Mouse (Mus musculus): ENCODE results near the gene Catip. TPM values are rescaled to one million over a fixed set of nuclear protein-coding genes. Genes with fewer than 3 reads are reported as not detected.
A peak's percentile ranks its signal among the peaks of the same experiment; 100 is the strongest.

Gene Catip
- polyA plus RNA-seq, 1 experiment from 2014 or later: 0.39 TPM

DNA sequence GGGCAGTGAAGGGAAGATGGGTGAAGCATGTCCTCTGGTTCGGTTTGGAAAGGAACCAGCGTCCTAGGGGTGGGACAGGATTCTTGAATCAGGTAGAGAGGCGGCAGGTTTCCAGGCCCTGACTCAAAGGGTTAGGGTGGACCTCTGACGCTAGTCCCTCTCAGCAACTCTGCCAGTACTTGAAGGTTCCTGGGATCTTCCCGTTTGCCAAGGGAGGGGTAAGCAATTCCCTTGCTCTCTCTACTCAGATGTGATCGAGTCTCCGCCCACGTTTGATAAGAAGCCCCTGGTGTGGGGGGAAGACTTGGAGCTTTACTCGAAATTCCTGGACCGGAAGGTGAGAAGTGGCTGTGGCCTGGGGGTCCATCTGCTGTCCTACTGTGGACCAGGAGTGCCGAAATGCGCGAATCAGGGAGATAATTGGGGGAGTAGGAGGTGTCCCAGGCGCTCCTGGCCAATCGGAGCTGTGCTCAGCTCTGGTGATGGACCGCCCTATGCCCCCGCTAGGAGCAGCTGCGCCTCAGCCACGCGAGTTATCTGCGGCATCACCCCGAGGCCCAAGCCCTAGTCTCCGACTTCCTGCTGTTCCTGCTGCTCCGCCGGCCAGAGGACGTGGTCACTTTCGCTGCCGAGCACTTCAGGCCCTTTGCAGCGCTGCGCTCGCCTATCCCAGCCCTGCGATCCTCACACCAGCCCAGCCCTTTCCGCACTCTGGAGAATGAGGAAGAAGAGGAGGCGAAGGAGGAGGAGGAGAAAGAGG, 6.2 kb downstream of the Catip start:
- peaks cover 10% of the 10 kb centered on the region for H3K4me1 ChIP-seq (replicated peaks)
- H3K4me2 ChIP-seq: peak overlapping the region; percentile 69
- no peaks in the 10 kb centered on the region for H3K27me3 ChIP-seq
- peak; percentile 54 for ATAC-seq (replicated peaks; ENCODE audit: insufficient number of reproducible peaks, insufficient read depth, low FRiP score, low read depth)
- 7% methylated on average over 34 of the region's 34 CpGs for WGBS
- H3K36me3 ChIP-seq: no peaks in the 10 kb centered on the region
- H3K9me3 ChIP-seq (replicated peaks): no peaks in the 10 kb centered on the region
- no peak overlapping the region for H3K27ac ChIP-seq
- H3K9ac ChIP-seq: peak overlapping the region; percentile 35
- peak overlapping the region; percentile 42 for H3K4me3 ChIP-seq

DNA sequence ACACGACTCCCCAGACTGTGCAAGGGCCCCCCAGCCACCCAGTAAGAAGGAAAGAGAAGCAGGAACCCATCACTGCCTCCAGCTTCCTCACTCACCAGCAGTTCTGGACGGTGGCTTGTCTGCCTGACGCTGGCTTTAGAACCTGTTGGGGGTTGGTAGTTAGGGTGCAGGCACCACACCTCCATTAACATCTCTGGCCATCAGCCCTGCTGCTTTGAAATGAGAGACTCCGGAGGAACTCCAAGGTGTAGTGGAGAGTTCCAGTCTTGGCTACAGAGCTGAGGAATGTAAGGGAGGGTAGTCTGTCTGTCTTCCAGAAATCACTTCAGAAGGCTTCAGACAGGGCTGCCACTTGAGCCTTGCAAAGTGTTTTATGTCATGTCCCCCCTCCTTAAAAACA, 8.1 kb downstream of the Catip start:
- H3K27ac ChIP-seq: no peak overlapping the region
- H3K4me1 ChIP-seq (replicated peaks): peaks cover 13% of the 10 kb centered on the region
- WGBS: 45% methylated on average over 4 of the region's 4 CpGs
- H3K4me3 ChIP-seq: no peak overlapping the region
- no peaks in the 10 kb centered on the region for H3K27me3 ChIP-seq
- H3K9me3 ChIP-seq (replicated peaks): no peaks in the 10 kb centered on the region
- no peaks in the 10 kb centered on the region for H3K36me3 ChIP-seq
- no peak overlapping the region; the same call in 1 of the 2 replicates for H3K9ac ChIP-seq
- H3K4me2 ChIP-seq: no peak overlapping the region
- no peak for ATAC-seq (replicated peaks; ENCODE audit: insufficient number of reproducible peaks, insufficient read depth, low FRiP score, low read depth)

DNA sequence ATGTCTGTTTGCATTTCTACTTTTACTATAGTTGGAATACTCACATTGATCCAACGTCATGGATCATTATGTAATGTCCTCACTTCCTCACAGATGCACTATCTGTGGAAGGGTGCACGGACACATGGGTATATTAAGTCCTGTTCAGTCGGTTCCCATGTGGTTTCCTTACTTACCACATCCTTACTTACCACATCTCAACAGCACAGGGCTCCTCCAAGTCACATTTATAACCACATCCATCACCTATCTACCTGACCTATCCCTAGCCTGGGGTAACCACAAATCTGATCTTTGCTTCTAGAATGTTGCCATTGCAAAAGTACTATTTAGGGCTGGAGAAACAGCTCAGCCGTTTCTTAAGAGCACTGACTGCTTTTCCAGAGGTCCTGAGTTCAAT, 11.5 kb downstream of the Catip start:
- 66% methylated on average over 4 of the region's 4 CpGs for WGBS
- Histone ChIP-seq H3K4me2 (no peak overlapping the region), H3K27ac (no peak overlapping the region), H3K27me3 (no peaks in the 10 kb centered on the region), H3K4me3 (no peak overlapping the region), H3K9ac (no peak overlapping the region), H3K36me3 (no peaks in the 10 kb centered on the region), H3K9me3 (replicated peaks) (no peaks in the 10 kb centered on the region), H3K4me1 (replicated peaks) (peaks cover 13% of the 10 kb centered on the region; the same call in 1 of the 2 replicates)
- ATAC-seq (replicated peaks; ENCODE audit: insufficient number of reproducible peaks, insufficient read depth, low FRiP score, low read depth): no peak

DNA sequence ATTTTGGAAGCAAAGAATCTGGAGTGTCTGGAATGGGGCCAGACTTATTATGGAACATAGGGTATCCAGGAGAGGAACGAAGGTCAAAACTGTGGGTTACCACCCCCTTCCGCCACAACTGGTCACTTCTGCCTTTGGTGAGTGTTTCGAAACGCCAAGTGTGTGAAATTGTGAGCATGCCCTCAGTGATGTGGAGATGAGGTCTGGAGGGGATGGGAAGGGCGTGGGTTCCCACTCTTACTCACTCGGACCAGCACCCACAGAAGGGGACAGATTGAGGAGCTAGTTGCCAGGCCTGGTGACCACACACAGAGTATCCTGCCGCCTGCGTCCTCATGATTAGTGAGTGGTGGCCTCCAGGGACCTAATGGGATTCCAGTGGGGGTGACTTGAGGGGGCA, 13.1 kb downstream of the Catip start, which contains the start of gene Slc11a1:
Gene Slc11a1 (plus strand): TSS at position 216 of the 400 bp plus-strand sequence.
- Histone ChIP-seq H3K4me3 (no peak within 1 kb of the TSS), H3K27ac (peak within 1 kb of the TSS; percentile 2; the same call in 1 of the 2 replicates), H3K27me3 (no peaks in the 10 kb centered on the region), H3K36me3 (no peaks in the 10 kb centered on the region), H3K9ac (no peak within 1 kb of the TSS), H3K4me1 (replicated peaks) (0 out of 2 replicates have a peak, but pooled peaks cover 11% of the 10 kb centered on the region), H3K9me3 (replicated peaks) (no peaks in the 10 kb centered on the region), H3K4me2 (no peak within 1 kb of the TSS)
- ATAC-seq (replicated peaks; ENCODE audit: insufficient number of reproducible peaks, insufficient read depth, low FRiP score, low read depth): no peak
- 68% methylated on average over 8 of the region's 8 CpGs for WGBS

DNA sequence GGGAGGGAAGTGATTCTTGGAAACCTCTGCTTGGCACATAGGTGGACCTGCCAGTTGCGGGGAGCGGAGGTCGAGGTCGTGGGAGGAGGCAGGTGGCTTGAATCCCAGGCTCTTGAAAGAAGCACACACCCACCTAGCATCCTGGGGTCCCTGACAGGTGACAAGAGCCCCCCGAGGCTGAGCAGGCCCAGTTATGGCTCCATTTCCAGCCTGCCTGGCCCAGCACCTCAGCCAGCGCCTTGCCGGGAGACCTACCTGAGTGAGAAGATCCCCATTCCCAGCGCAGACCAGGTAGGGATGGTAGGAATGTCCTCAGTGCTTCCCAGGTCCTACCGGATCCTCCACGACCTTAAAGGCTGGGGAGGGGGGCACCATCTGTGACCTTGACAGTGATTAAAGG, 13.7 kb downstream of the Catip start:
- Histone ChIP-seq H3K27me3 (no peaks in the 10 kb centered on the region), H3K36me3 (no peaks in the 10 kb centered on the region), H3K4me3 (no peak overlapping the region), H3K4me2 (no peak overlapping the region), H3K9me3 (replicated peaks) (no peaks in the 10 kb centered on the region), H3K9ac (no peak overlapping the region), H3K4me1 (replicated peaks) (0 out of 2 replicates have a peak, but pooled peaks cover 11% of the 10 kb centered on the region), H3K27ac (no peak overlapping the region)
- 78% methylated on average over 10 of the region's 10 CpGs for WGBS
- no peak for ATAC-seq (replicated peaks; ENCODE audit: insufficient number of reproducible peaks, insufficient read depth, low FRiP score, low read depth)

DNA sequence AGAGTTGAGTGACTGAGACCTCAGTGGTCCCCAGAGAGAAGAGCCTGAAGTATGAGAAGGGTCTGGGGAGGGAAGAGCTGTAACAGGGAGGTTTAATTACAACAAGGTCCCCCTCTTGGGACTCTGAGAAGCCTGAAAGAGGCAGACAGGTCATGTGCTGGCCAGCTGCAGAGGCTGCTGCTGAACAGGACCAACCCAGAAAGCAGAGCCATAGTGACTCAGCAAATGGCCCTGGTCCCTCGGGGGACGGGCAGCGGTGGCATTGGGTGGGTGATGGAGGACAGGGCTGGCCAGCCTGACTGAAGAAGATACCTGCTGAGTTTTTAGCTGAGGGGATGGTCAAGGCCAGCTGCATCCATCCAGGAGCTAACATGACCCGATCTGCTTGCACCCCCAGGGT, 14.5 kb downstream of the Catip start:
- 0 out of 2 replicates have a peak, but pooled peaks cover 11% of the 10 kb centered on the region for H3K4me1 ChIP-seq (replicated peaks)
- H3K4me2 ChIP-seq: no peak overlapping the region
- WGBS: 83% methylated on average over 4 of the region's 4 CpGs
- H3K4me3 ChIP-seq: no peak overlapping the region
- no peaks in the 10 kb centered on the region for H3K27me3 ChIP-seq
- no peak for ATAC-seq (replicated peaks; ENCODE audit: insufficient number of reproducible peaks, insufficient read depth, low FRiP score, low read depth)
- H3K9me3 ChIP-seq (replicated peaks): no peaks in the 10 kb centered on the region
- H3K9ac ChIP-seq: no peak overlapping the region
- no peak overlapping the region for H3K27ac ChIP-seq
- H3K36me3 ChIP-seq: no peaks in the 10 kb centered on the region

DNA sequence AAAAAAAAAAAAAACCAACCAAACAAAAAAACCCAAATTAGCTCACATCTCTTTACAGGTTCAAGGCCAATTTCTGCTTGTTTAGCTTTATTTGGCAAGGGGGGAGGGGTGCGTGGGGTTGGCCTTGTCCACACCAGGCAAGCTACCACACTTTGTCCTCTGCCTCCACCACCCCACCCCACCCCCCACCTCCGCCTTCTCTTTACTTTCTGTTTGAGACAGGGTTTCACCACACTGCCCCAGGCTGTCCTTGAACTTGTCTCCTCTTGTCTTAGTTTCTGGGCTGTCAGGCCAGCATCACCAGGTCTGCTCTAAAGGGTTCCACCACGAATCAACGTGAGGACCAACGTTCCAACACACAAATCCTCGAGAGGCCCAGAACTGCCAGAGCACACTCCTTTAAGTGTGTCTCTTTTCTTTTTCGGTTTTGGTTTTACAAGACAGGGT, 17.2 kb downstream of the Catip start:
- no peaks in the 10 kb centered on the region for H3K36me3 ChIP-seq
- no peak overlapping the region for H3K4me2 ChIP-seq
- H3K27me3 ChIP-seq: no peaks in the 10 kb centered on the region
- ATAC-seq (replicated peaks; ENCODE audit: insufficient number of reproducible peaks, insufficient read depth, low FRiP score, low read depth): no peak
- H3K27ac ChIP-seq: no peak overlapping the region
- H3K9ac ChIP-seq: no peak overlapping the region
- H3K4me1 ChIP-seq (replicated peaks): 0 out of 2 replicates have a peak, but pooled peaks cover 11% of the 10 kb centered on the region
- WGBS: 83% methylated on average over 7 of the region's 7 CpGs
- H3K4me3 ChIP-seq: no peak overlapping the region
- H3K9me3 ChIP-seq (replicated peaks): no peaks in the 10 kb centered on the region

DNA sequence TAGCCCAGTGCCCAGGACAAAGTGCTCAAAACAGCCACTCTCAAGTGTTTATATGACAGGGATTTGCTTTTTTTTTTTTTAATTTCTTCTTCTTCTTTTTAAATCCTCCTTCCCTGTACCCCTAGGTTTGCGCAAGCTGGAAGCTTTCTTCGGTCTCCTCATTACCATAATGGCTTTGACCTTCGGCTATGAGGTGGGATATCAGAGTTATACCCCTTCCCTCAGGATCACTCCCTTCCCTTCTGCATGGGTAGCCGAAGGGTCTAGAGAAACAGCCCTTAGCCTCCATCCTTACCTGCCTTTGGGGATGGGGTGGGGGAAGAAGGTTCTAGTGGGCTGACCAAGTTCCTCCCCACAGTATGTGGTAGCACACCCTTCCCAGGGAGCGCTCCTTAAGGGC, 18.6 kb downstream of the Catip start:
- no peak for ATAC-seq (replicated peaks; ENCODE audit: insufficient number of reproducible peaks, insufficient read depth, low FRiP score, low read depth)
- H3K9me3 ChIP-seq (replicated peaks): no peaks in the 10 kb centered on the region
- H3K4me3 ChIP-seq: no peak overlapping the region
- no peaks in the 10 kb centered on the region for H3K27me3 ChIP-seq
- H3K4me1 ChIP-seq (replicated peaks): 0 out of 2 replicates have a peak, but pooled peaks cover 5% of the 10 kb centered on the region
- H3K27ac ChIP-seq: no peak overlapping the region
- WGBS: 84% methylated on average over 5 of the region's 5 CpGs
- H3K36me3 ChIP-seq: no peaks in the 10 kb centered on the region
- no peak overlapping the region for H3K9ac ChIP-seq
- H3K4me2 ChIP-seq: no peak overlapping the region

DNA sequence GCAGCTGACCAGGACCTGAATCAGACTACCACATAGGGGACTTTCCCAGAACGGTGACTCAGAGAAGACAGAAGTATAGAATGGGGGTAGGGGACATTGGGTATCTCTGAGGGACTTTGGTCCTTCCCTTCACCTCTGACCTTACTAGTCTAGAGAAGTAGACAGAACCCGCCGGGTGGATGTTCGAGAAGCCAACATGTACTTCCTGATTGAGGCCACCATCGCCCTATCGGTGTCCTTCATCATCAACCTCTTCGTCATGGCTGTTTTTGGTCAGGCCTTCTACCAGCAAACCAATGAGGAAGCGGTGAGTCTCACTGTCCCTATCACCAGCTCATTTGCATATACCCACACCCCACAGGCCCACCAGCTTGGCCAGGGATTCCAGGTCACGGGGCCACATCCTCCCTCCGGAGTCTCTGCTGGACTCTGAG, 19.7 kb downstream of the Catip start:
- peaks cover 4% of the 10 kb centered on the region; the same call in 1 of the 2 replicates for H3K4me1 ChIP-seq (replicated peaks)
- no peak overlapping the region for H3K9ac ChIP-seq
- no peak overlapping the region for H3K4me3 ChIP-seq
- H3K9me3 ChIP-seq (replicated peaks): no peaks in the 10 kb centered on the region
- H3K4me2 ChIP-seq: no peak overlapping the region
- no peaks in the 10 kb centered on the region for H3K27me3 ChIP-seq
- no peak overlapping the region for H3K27ac ChIP-seq
- ATAC-seq (replicated peaks; ENCODE audit: insufficient number of reproducible peaks, insufficient read depth, low FRiP score, low read depth): no peak
- 87% methylated on average over 10 of the region's 10 CpGs for WGBS
- H3K36me3 ChIP-seq: no peaks in the 10 kb centered on the region

DNA sequence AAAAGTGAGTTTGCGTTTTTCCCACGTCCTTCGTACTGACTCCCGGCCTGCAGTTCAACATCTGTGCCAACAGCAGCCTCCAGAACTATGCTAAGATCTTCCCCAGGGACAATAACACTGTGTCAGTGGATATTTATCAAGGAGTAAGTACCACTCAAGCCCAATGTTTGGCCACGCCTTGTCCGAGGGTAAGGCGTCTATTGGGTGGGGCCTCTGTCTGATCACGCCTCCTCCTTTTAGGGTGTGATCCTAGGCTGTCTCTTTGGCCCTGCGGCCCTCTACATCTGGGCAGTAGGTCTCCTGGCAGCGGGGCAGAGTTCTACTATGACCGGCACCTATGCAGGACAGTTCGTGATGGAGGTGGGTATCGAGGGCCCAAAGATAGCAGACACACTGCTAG, 21.5 kb downstream of the Catip start:
- Histone ChIP-seq H3K27ac (no peak overlapping the region), H3K4me2 (no peak overlapping the region)
- no peak for ATAC-seq (replicated peaks; ENCODE audit: insufficient number of reproducible peaks, insufficient read depth, low FRiP score, low read depth)

DNA sequence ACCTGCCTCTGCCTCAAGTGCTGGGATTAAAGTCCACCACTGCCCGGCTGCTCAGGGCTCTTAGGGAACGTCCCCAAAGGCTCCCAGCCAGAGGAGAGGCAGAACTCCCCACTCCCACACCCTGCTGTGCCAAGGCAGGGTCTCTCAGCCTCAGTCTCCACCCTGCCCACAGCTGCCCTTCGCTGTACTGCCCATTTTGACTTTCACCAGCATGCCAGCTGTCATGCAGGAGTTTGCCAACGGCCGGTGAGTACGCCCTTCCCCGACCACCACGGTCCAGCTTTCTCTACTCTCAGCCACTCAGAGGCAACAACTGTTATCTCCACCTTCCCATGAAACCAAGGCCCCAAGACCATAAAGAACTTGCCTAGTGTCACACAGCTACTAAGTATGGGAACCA, 22.6 kb downstream of the Catip start:
- Histone ChIP-seq H3K9me3 (replicated peaks) (no peaks in the 10 kb centered on the region), H3K4me1 (replicated peaks) (peaks cover 25% of the 10 kb centered on the region), H3K27me3 (no peaks in the 10 kb centered on the region), H3K4me3 (no peak overlapping the region), H3K27ac (no peak overlapping the region), H3K9ac (no peak overlapping the region), H3K36me3 (no peaks in the 10 kb centered on the region), H3K4me2 (no peak overlapping the region)
- 79% methylated on average over 8 of the region's 8 CpGs for WGBS
- ATAC-seq (replicated peaks; ENCODE audit: insufficient number of reproducible peaks, insufficient read depth, low FRiP score, low read depth): no peak

More for the DNA sequence above, 21.5 kb downstream of the Catip start:
- Histone ChIP-seq H3K4me1 (replicated peaks) (peaks cover 17% of the 10 kb centered on the region), H3K27me3 (no peaks in the 10 kb centered on the region), H3K9ac (no peak overlapping the region), H3K4me3 (no peak overlapping the region), H3K9me3 (replicated peaks) (no peaks in the 10 kb centered on the region), H3K36me3 (no peaks in the 10 kb centered on the region)
- 86% methylated on average over 13 of the region's 13 CpGs for WGBS

DNA sequence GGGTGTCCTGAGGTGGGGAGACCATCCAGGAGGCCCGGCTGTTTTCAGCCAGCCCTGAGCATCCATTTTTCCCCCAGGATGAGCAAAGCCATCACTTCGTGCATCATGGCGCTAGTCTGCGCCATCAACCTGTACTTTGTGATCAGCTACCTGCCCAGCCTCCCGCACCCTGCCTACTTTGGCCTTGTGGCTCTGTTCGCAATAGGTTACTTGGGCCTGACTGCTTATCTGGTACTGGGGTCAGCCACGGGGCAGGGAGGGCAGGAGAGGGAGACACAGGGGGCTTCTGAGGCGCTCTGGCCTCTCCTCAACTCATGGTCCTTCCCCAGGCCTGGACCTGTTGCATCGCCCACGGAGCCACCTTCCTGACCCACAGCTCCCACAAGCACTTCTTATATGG, 23.2 kb downstream of the Catip start:
- Histone ChIP-seq H3K9ac (no peak overlapping the region), H3K4me1 (replicated peaks) (peaks cover 30% of the 10 kb centered on the region), H3K27ac (no peak overlapping the region), H3K9me3 (replicated peaks) (no peaks in the 10 kb centered on the region), H3K4me2 (no peak overlapping the region), H3K27me3 (no peaks in the 10 kb centered on the region), H3K36me3 (no peaks in the 10 kb centered on the region), H3K4me3 (no peak overlapping the region)
- WGBS: 89% methylated on average over 10 of the region's 10 CpGs
- no peak for ATAC-seq (replicated peaks; ENCODE audit: insufficient number of reproducible peaks, insufficient read depth, low FRiP score, low read depth)

Data from heart, embryonic 15.5 days (tissue).